Mouse (Mus musculus) heart, embryonic 13.5 days (tissue): ENCODE data around the gene Tnfaip2. TPM values are rescaled to one million over a fixed set of nuclear protein-coding genes. Genes with fewer than 3 reads are reported as not detected.

Experiments
- ATAC-seq: fragments of 200-750 bp; cut with Nextera tagmentation; 2 replicates; pipeline ENCODE4 v1.8.0; 2017; ENCODE audit warnings: moderate TSS enrichment; ENCODE audit not compliant: insufficient number of reproducible peaks, low FRiP score, low TSS enrichment; ENCODE audit errors: extremely low read depth
- H3K27ac ChIP-seq: fragments of 300-500 bp; sonication (generic); replicated peaks from 2 replicates; pipeline ENCODE4 v1.5.1; 2015; ENCODE audit warnings: moderate library complexity, mild to moderate bottlenecking, inconsistent platforms
- H3K27me3 ChIP-seq: fragments of 300-500 bp; sonication (generic); replicated peaks from 2 replicates; pipeline ENCODE4 v1.6.1; 2015; ENCODE audit warnings: mild to moderate bottlenecking, inconsistent platforms
- H3K36me3 ChIP-seq: fragments of 300-500 bp; sonication (generic); 2 replicates; pipeline ENCODE4 v1.6.1; 2015; ENCODE audit warnings: mild to moderate bottlenecking, inconsistent platforms
- H3K4me1 ChIP-seq: fragments of 300-500 bp; sonication (generic); 2 replicates; pipeline ENCODE4 v1.6.1; 2015; ENCODE audit warnings: inconsistent platforms
- H3K4me2 ChIP-seq: fragments of 300-500 bp; sonication (generic); 2 replicates; pipeline ENCODE4 v1.6.1; 2015; ENCODE audit warnings: inconsistent platforms, mild to moderate bottlenecking, moderate library complexity
- H3K4me3 ChIP-seq: fragments of 300-500 bp; sonication (generic); 2 replicates; pipeline ENCODE4 v1.5.1; 2015; ENCODE audit warnings: moderate library complexity, mild to moderate bottlenecking, inconsistent platforms
- H3K9ac ChIP-seq: fragments of 300-500 bp; sonication (generic); 2 replicates; pipeline ENCODE4 v1.6.1; 2015; ENCODE audit warnings: inconsistent platforms, mild to moderate bottlenecking, moderate library complexity
- H3K9me3 ChIP-seq: fragments of 300-500 bp; sonication (generic); 2 replicates; pipeline ENCODE4 v1.6.1; 2016; ENCODE audit warnings: inconsistent platforms
- WGBS: fragments of 180-500 bp; shearing (Covaris S2); methylation state at CpG from one replicate; pipeline ENCODE4 v1.1.7; 2015; ENCODE audit warnings: mixed read lengths; 5-methylcytosine and 5-hydroxymethylcytosine counted together
- polyA plus RNA-seq: library from polyadenylated mRNA; unstranded; fragments of >200 nt; fragmentation: Nextera tagmentation; extraction: Ambion mirVana; gene quantifications from 2 replicates; pipeline ENCODE4 v1.2.1, GENCODE M21; 2015

Tnfaip2 gene
- 6.0 and 10.6 TPM in 2 replicates for polyA plus RNA-seq

DNA sequence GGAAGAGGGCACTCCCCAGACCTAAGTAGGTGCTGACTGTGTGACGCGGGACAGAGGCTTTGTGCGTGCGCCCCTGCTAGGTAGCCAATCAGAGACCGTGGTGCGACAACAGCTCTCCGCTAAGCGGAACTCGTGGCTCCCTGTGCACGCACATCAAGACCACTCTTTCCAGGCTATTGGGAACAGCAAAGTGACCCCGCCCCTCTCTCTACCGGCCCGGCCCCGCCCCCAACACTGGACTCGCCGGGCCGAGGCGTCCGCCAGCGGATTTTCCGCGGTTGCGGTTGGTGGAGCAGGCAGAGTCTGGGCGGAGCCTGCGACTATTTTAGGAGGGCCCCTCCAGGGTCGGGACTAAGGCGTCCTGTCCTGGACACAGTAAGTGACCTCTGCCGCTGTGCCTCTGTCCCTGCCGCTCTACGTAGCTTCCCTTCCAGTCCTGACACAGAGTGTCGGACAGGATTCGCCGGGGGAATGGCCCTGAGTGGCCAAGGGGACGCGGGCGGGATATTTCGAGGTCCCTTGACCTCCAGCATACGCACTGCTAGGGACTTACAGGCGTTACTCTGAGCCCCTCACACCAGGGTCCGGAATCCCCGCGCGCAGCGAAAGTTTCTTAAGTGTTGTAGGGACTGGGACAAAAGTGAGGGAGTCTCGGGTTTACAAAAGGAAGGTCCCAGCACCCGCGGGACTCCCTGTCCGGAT is at the start of gene Tnfaip2:
Gene Tnfaip2 (plus strand): TSS at position 161 of the 702 bp plus-strand sequence.
- peak; percentile 73 for ATAC-seq
- H3K4me3 ChIP-seq = peak within 1 kb of the TSS; percentile 56
- peak within 1 kb of the TSS; percentile 13 for H3K27ac ChIP-seq
- H3K9me3 ChIP-seq = no peaks in the 10 kb centered on the region
- H3K9ac ChIP-seq = peak within 1 kb of the TSS; percentile 80
- H3K4me1 ChIP-seq = peaks cover 47% of the 10 kb centered on the region
- H3K4me2 ChIP-seq = peak within 1 kb of the TSS; percentile 85
- under 1% methylated on average over 48 of the region's 48 CpGs for WGBS
- peaks cover 98% of the 10 kb centered on the region for H3K27me3 ChIP-seq
- no peaks in the 10 kb centered on the region for H3K36me3 ChIP-seq

DNA sequence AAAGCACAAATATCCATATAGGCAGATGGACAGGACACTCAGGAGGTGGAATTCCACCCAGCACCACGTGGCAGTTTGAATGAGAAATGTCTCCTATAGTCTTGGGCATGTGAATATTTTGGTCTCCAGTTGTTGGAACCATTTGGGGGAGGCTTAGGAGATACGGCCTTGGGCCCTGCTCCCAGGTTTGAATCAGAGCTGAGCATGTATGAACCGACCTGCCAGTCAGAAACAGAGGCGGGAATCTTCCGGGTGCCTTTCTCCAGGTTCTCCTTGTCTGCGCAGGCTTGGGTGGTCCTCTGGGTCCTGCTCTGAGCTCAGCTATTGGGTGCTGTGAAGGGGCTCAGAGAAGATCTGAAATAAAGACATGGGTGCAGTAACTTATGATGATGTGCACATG is 48.3 kb upstream of the Tnfaip2 start:
- Histone ChIP-seq H3K27ac (no peak overlapping the region), H3K27me3 (peaks cover 17% of the 10 kb centered on the region), H3K4me2 (no peak overlapping the region), H3K4me3 (no peak overlapping the region), H3K9ac (no peak overlapping the region), H3K36me3 (no peaks in the 10 kb centered on the region), H3K9me3 (no peaks in the 10 kb centered on the region), H3K4me1 (peaks cover 13% of the 10 kb centered on the region)
- no peak for ATAC-seq
- WGBS = 76% methylated on average over 6 of the region's 6 CpGs

DNA sequence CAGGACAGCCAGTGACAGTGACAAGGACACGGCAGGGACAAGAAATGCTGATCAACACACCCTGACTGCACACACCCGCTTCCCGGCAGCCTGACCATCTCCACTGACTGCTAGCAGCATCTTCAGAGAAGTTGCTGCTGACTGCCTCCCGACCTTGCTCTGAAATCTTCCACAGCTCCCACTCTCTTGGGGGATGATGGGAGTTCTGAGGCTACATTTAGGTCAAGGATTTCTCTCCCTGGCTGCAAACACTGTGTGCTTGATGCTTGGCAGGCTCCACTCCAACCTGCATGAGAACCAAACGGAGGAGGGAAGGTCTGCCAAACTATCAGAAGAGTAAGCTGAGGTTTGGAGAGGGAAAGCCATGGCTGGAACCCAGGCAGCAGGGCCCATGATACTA is 45.3 kb upstream of the Tnfaip2 start:
- H3K4me3 ChIP-seq = no peak overlapping the region
- no peak overlapping the region for H3K9ac ChIP-seq
- no peaks in the 10 kb centered on the region for H3K36me3 ChIP-seq
- H3K27me3 ChIP-seq = peaks cover 22% of the 10 kb centered on the region
- ATAC-seq = no peak
- peaks cover 18% of the 10 kb centered on the region for H3K4me1 ChIP-seq
- no peak overlapping the region for H3K4me2 ChIP-seq
- 0 out of 2 replicates have a peak overlapping the region, but pooled peaks have one; percentile 20 for H3K27ac ChIP-seq
- H3K9me3 ChIP-seq = no peaks in the 10 kb centered on the region
- WGBS = 42% methylated on average over 5 of the region's 5 CpGs

DNA sequence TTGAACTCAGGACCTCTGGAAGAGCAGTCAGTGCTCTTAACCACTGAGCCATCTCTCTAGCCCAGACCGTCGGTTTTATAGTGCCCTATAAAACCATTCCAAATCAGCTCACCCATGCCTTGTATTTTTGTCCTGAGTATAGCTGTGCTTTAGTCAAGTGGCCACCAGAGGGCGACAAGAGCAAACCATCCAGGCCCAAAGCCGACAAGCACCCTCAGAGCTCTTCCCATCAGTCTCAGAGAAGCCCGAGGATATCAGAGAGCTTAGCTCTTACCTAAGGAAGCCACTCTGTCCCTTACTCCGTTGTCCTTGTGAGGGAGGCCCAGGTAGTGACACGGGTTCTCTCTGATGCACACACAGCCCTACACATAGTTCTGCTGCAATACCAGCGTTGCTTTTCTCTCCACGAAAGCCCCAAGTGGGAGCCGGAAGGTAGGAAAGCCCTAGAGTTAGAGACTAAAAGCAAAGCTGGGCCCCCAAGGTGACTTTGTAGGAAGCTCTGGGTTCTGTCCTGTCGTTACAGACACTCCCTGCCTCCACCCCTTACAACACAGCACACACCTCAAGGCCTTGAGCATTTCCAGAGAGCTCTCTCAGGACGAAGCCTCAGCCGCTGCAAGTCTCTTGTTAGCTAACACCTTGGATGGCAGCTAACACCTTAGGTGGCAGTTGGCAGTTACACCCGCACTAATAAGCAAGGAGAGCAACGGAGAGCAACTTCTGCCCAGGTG is 40.6 kb upstream of the Tnfaip2 start:
- ATAC-seq = no peak
- H3K27ac ChIP-seq = no peak overlapping the region
- H3K4me3 ChIP-seq = no peak overlapping the region
- H3K36me3 ChIP-seq = no peaks in the 10 kb centered on the region
- H3K4me1 ChIP-seq = peaks cover 18% of the 10 kb centered on the region
- WGBS = 18% methylated on average over 15 of the region's 15 CpGs
- peak overlapping the region; percentile 24; the same call in 1 of the 2 replicates for H3K4me2 ChIP-seq
- H3K9me3 ChIP-seq = no peaks in the 10 kb centered on the region
- 0 out of 2 replicates have a peak overlapping the region, but pooled peaks have one; percentile 37 for H3K9ac ChIP-seq
- peaks cover 34% of the 10 kb centered on the region for H3K27me3 ChIP-seq

DNA sequence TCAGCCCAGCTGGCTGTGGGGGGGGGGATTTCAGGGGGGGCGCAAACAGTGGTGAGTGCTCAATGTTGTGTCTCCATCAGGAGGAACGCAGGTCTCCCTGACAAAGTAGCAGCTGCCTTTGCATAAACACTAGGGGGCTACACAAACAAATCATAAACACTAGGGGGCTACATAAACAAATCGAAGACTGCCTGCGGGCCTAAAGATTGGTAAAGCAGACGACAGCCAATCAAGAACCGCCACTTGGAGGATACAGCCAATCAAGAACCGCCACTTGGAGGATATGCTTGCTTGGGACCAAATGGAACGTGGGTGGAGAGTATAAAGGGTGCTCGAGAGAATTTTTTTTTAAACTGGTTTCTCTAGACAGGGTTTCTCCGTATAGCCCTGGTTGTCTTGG is 37.4 kb upstream of the Tnfaip2 start:
- Histone ChIP-seq H3K27ac (no peak overlapping the region), H3K4me3 (no peak overlapping the region), H3K4me2 (no peak overlapping the region), H3K9me3 (no peaks in the 10 kb centered on the region), H3K4me1 (peaks cover 14% of the 10 kb centered on the region), H3K27me3 (peaks cover 62% of the 10 kb centered on the region), H3K9ac (no peak overlapping the region), H3K36me3 (no peaks in the 10 kb centered on the region)
- 50% methylated on average over 10 of the region's 10 CpGs for WGBS
- ATAC-seq = no peak

DNA sequence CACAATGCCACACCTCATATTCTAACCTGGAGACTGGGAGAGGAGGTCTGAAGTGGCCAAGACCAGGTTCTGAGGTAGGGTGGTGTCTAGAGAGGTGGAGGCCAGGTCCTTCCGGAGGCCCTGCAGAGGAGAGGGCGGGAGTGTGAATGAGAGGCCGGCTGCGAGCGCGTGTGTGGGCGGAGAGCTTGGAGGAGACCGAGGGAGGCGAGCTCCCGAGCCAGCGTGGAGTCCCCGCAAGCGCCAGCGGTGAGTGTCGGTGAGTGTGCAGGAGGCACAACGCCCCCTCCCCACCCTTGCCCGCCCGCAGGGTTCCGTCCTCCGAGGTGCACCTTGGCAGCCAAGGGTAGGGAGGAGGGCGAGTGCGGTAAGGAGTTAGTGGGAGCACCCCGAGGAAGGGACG is 35.6 kb upstream of the Tnfaip2 start, which contains the start of gene Lbhd2:
Gene Lbhd2 (plus strand): TSS at position 188 of the 400 bp plus-strand sequence.
- Histone ChIP-seq H3K27me3 (peaks cover 67% of the 10 kb centered on the region), H3K9me3 (no peaks in the 10 kb centered on the region), H3K9ac (peak within 1 kb of the TSS; percentile 74), H3K4me3 (peak within 1 kb of the TSS; percentile 40), H3K4me1 (peaks cover 14% of the 10 kb centered on the region), H3K27ac (no peak within 1 kb of the TSS), H3K4me2 (peak within 1 kb of the TSS; percentile 65), H3K36me3 (no peaks in the 10 kb centered on the region)
- 3% methylated on average over 24 of the region's 24 CpGs for WGBS
- ATAC-seq = no peak

DNA sequence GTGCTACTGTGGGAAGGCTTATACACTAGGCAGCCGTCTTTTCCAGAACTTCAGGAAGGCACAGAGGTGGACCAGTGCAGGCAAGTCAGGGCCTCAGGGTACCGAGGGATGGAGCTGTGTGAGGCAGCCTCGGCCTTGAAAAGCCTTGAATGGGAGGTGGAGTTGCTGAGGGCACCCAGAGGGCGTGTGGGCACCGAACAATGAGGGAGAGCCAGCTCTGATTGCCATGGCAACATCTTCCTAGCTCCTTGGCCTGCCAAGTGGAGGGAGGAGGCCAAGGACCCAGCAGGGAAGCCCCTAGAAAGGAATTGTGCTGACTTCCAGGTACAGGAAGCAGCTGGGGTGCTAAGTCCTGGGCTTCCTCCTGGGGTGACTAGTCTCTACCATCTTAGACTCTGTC is 32.7 kb upstream of the Tnfaip2 start:
- Histone ChIP-seq H3K9me3 (no peaks in the 10 kb centered on the region), H3K27me3 (peaks cover 53% of the 10 kb centered on the region), H3K4me1 (peaks cover 34% of the 10 kb centered on the region), H3K27ac (no peak overlapping the region), H3K9ac (no peak overlapping the region), H3K4me3 (no peak overlapping the region), H3K36me3 (no peaks in the 10 kb centered on the region), H3K4me2 (no peak overlapping the region)
- ATAC-seq = no peak
- 43% methylated on average over 5 of the region's 5 CpGs for WGBS

DNA sequence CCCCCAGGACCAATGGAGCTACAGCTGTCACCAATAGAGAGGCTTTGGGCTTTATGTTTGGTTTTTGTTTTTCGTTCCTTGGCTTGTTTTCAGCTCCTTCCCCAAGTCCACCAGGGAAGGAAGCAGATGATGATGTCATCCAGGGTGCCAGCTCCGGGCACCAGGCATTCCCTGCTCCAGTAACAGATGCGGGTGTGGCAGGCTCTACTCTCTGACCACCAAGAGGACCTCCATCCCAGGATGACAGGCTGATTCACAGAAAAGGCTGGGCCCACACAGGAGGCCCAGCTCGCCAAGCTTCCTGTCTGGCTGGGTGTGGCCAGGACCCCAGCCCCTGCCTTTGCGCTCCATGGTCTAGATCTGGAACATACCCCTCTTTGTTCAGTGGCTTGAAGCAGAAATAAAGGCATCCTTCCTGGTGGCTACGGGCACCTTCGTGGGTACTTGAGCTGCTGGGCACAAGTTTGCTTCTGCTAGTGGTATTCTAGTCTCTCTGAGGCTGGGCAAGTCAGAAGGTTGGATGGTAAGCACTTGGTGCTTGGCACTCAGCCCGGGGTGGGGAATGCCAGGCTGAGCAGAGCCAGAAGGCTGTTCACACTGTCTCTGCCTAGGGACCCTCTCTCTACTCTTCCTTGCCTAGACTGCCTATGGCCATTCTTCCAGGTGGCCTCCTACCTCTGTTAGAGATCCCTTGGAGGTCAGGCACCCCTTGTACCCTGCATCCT is 30.5 kb upstream of the Tnfaip2 start:
- Histone ChIP-seq H3K4me3 (no peak overlapping the region), H3K9me3 (no peaks in the 10 kb centered on the region), H3K27ac (no peak overlapping the region), H3K4me1 (peaks cover 34% of the 10 kb centered on the region), H3K36me3 (no peaks in the 10 kb centered on the region), H3K9ac (no peak overlapping the region), H3K27me3 (peaks cover 45% of the 10 kb centered on the region), H3K4me2 (no peak overlapping the region)
- ATAC-seq = no peak
- WGBS = 79% methylated on average over 8 of the region's 8 CpGs

DNA sequence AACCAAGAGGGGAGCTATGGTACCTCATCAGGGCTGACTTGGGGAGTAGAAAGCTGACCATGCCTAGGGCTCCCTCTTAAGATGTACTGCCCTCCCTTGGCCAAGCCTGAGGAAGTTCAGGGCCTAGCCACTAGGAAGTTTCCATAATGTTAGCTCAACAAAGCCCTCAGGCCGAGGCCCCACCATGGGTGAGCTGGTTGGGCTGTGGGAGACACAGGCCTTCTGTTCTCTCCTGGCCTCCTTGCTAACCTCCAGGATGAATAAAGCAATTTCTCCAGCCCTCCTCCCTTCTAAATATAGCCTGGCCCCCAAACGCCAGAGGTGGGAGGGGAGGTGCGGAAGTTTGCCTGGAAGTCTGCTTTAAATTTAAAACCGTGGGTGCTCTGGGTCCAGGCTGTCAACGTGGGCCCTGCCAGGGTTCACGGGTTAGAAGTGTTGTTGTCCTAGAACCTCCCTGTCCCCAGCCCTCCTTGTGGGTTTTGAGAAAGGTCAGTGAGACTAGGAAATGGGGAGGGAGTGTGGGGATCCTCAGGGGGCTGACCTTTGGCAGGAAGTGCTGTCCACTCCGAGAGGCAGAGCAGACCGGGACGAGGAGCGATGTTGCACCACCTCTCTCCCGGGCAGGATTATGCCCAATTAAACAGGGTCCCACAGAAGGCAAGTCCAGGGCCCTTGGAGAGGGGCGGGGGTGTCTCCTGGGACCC is 29.5 kb upstream of the Tnfaip2 start:
- peaks cover 39% of the 10 kb centered on the region for H3K4me1 ChIP-seq
- peak overlapping the region; percentile 78 for H3K4me2 ChIP-seq
- H3K27me3 ChIP-seq = peaks cover 36% of the 10 kb centered on the region
- no peaks in the 10 kb centered on the region for H3K36me3 ChIP-seq
- WGBS = 10% methylated on average over 12 of the region's 12 CpGs
- ATAC-seq = 0 out of 2 replicates have a peak, but pooled peaks have one; percentile 14
- no peaks in the 10 kb centered on the region for H3K9me3 ChIP-seq
- H3K4me3 ChIP-seq = peak overlapping the region; percentile 54
- H3K9ac ChIP-seq = peak overlapping the region; percentile 80
- peak overlapping the region; percentile 75 for H3K27ac ChIP-seq

DNA sequence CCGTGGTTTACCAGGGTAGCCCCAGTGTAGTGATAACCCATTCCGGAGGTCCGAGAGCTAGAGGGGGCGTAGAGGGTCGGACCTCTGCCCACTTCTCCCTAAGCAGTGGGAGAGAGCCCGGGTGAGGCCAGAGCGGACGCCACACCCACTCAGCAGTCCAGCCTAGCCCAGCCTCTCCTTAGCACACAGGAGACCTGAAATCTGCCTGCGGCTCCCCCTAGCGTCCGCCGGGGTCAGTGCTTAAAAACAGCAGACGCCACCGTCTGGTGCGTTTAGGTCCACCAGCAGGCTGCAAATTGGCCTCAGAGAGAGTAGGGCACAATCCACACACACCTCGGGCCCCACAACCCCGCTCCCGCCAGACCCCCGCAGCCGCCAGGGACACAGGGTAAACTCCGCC is 29.0 kb upstream of the Tnfaip2 start:
- H3K4me2 ChIP-seq = peak overlapping the region; percentile 78
- peak overlapping the region; percentile 80 for H3K9ac ChIP-seq
- ATAC-seq = peak; percentile 71
- WGBS = 1% methylated on average over 21 of the region's 21 CpGs
- peaks cover 40% of the 10 kb centered on the region for H3K4me1 ChIP-seq
- H3K4me3 ChIP-seq = peak overlapping the region; percentile 54
- peak overlapping the region; percentile 75 for H3K27ac ChIP-seq
- no peaks in the 10 kb centered on the region for H3K9me3 ChIP-seq
- H3K36me3 ChIP-seq = no peaks in the 10 kb centered on the region
- H3K27me3 ChIP-seq = peaks cover 36% of the 10 kb centered on the region
